Mouse (Mus musculus): ENCODE measurements at regions not wholly inside any gene's neighbourhood (a gene's known extent, or its start where the extent isn't known, plus 50 kb on each side); places are given as distances from the start of the nearest gene placed in this dataset.

DNA sequence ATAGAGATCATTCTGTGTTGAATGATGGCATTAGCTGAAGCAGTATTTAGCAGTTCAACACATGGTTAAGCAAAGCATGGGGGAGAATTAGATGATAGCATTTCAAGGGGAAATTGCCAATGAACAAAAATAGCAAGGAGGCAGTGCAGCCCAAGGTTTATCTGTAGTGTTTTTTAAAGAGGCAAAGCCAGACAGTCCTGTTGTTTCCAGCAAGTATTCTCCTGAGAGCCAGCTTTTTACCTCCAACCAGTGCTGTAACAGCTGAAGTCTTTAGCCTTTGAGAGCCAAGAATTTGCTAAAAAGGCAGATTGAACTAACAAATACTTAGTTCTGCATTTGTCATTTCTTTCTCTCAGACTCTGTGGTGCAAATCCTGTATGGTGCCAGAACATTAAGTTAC is 305.1 kb upstream of the Arx start:
- H3K4me1 ChIP-seq (replicated peaks; ENCODE audit: control insufficient read depth, insufficient read depth, low read length), result no peaks in the 10 kb centered on the region

DNA sequence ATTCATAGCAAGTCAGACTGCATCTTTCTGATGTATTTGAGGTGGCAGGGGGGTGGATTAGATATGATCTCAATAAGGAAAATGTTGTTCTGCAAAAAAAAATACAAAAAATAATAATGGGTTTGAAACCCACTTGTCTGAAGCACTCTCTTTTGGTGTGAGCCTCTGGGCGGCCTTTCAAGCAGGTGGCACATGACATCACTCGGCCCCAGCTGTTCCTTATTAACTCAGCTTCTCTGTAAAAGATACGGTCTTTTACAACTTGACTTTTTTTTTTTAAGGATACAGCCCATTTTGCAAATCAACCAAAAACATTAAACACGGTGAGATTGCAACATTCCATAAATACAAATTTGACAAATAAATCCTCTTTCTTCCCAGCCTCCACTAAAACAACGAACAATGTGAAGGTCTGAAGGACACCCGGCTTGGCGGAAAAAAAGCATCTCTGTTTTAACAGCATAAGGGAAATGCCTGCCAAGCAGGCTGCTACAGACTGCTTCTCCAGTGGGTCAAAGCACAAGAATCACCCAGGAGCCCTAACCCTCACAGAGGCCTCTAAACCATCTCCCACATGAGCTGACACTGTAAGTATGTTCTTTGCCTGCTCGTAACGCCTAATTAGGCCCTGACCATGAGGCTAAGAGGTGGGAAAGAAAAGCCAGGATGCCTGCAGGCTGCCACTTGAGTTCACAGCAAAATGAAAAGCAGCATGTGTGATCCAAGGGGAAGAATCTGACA is 283.8 kb upstream of the Arx start:
- no peaks in the 10 kb centered on the region for H3K9me3 ChIP-seq (ENCODE audit: control insufficient read depth, low read length)
- DNase-seq (ENCODE audit: low spot score) (no peak), ATAC-seq (replicated peaks; ENCODE audit: low FRiP score) (no peak)
- H3K4me1 ChIP-seq (replicated peaks; ENCODE audit: control insufficient read depth, insufficient read depth, low read length), result no peaks in the 10 kb centered on the region
- no peak overlapping the region for H3K27ac ChIP-seq (ENCODE audit: low read depth, low read length)
- no peaks in the 10 kb centered on the region for H3K36me3 ChIP-seq (ENCODE audit: control insufficient read depth, insufficient read depth, low read length)
- 59% methylated on average over 9 of the region's 9 CpGs for WGBS
- no peak overlapping the region for H3K9ac ChIP-seq (ENCODE audit: low read length)
- no peak overlapping the region for H3K4me2 ChIP-seq (ENCODE audit: low read depth, low read length, severe bottlenecking)
- no peaks in the 10 kb centered on the region for H3K27me3 ChIP-seq (ENCODE audit: control insufficient read depth, insufficient read depth, low read length)
- H3K4me3 ChIP-seq (ENCODE audit: low read depth, low read length), result no peak overlapping the region

More for the DNA sequence above, 305.1 kb upstream of the Arx start:
- DNase-seq (ENCODE audit: low spot score) (no peak), ATAC-seq (replicated peaks; ENCODE audit: low FRiP score) (no peak)
- H3K27ac ChIP-seq (ENCODE audit: low read depth, low read length), result no peak overlapping the region
- no peaks in the 10 kb centered on the region for H3K9me3 ChIP-seq (ENCODE audit: control insufficient read depth, low read length)
- no peak overlapping the region for H3K9ac ChIP-seq (ENCODE audit: low read length)
- H3K27me3 ChIP-seq (ENCODE audit: control insufficient read depth, insufficient read depth, low read length), result no peaks in the 10 kb centered on the region
- H3K36me3 ChIP-seq (ENCODE audit: control insufficient read depth, insufficient read depth, low read length), result no peaks in the 10 kb centered on the region
- no peak overlapping the region for H3K4me3 ChIP-seq (ENCODE audit: low read depth, low read length)
- H3K4me2 ChIP-seq (ENCODE audit: low read depth, low read length, severe bottlenecking), result no peak overlapping the region

DNA sequence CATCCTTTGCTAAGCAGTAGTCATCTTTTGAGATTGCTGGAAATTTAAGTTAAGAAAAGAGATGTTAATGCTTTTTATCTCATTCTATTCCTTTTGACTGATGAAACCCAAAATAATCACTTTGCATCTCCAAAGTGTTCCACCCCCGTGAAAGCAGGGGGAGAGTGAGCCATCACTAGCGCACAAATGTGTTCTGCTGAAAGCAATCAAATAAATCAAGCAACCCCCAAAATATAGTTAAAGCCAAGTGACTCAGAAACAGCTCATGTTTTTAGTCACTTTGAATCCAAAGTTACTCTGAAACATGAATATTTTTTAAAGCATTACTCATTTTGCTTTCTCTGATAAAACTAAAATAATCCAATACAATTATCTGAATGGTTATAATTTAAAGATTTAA is 279.6 kb upstream of the Arx start:
- no peak overlapping the region for H3K27ac ChIP-seq (ENCODE audit: low read depth, low read length)
- no peaks in the 10 kb centered on the region for H3K4me1 ChIP-seq (replicated peaks; ENCODE audit: control insufficient read depth, insufficient read depth, low read length)
- 83% methylated on average over 2 of the region's 2 CpGs for WGBS
- no peak overlapping the region for H3K4me2 ChIP-seq (ENCODE audit: low read depth, low read length, severe bottlenecking)
- DNase-seq (ENCODE audit: low spot score) (no peak), ATAC-seq (replicated peaks; ENCODE audit: low FRiP score) (no peak)
- no peak overlapping the region for H3K9ac ChIP-seq (ENCODE audit: low read length)
- H3K4me3 ChIP-seq (ENCODE audit: low read depth, low read length), result no peak overlapping the region
- H3K9me3 ChIP-seq (ENCODE audit: control insufficient read depth, low read length), result no peaks in the 10 kb centered on the region
- no peaks in the 10 kb centered on the region for H3K36me3 ChIP-seq (ENCODE audit: control insufficient read depth, insufficient read depth, low read length)
- H3K27me3 ChIP-seq (ENCODE audit: control insufficient read depth, insufficient read depth, low read length), result no peaks in the 10 kb centered on the region

DNA sequence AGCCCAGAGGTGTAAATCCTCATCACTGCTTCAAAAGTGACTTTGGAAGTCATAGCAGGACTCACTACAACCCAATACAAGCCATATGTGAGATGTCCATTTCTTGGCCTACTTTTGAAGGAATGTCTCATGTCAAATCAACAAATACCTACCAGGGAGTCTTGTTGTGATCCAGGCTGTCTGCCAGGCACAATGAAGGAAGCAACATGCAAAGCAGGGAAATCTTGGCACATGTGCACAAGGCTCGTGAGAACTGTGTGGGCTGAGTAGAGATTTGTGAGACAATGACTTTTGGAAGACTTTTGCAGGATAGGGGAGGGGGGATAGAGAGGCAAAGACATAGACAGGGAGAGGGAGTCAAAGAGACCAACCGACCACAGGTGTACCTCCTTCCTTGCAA is 274.7 kb upstream of the Arx start:
- Histone ChIP-seq H3K4me2 (ENCODE audit: low read depth, low read length, severe bottlenecking) (no peak overlapping the region), H3K4me3 (ENCODE audit: low read depth, low read length) (no peak overlapping the region), H3K9me3 (ENCODE audit: control insufficient read depth, low read length) (no peaks in the 10 kb centered on the region), H3K27ac (ENCODE audit: low read depth, low read length) (no peak overlapping the region), H3K9ac (ENCODE audit: low read length) (no peak overlapping the region), H3K36me3 (ENCODE audit: control insufficient read depth, insufficient read depth, low read length) (no peaks in the 10 kb centered on the region), H3K4me1 (replicated peaks; ENCODE audit: control insufficient read depth, insufficient read depth, low read length) (no peaks in the 10 kb centered on the region), H3K27me3 (ENCODE audit: control insufficient read depth, insufficient read depth, low read length) (no peaks in the 10 kb centered on the region)
- 66% methylated on average over 2 of the region's 2 CpGs for WGBS
- no peak for ATAC-seq (replicated peaks; ENCODE audit: low FRiP score)
- no peak for DNase-seq (ENCODE audit: low spot score)

DNA sequence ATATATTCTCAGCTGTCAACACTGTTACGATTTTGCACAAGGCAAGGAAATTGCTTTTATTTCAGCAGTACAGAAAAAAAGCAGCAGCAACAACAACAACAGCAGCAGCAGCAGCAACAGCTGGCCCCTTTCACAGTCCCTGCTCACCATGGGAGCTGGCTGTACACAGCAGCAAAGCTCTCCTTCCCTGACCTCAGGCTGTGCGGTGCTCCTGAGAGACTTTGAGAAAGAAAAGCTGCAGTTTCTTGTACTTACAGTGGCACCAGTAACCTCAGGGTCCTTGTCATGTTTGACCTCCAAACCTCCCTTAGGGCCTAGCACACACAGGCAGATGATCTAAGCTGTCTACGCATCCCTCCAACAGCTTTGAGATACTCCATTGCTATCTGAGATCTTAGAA is 269.9 kb upstream of the Arx start:
- ATAC-seq (replicated peaks; ENCODE audit: low FRiP score), result no peak
- H3K27me3 ChIP-seq (ENCODE audit: control insufficient read depth, insufficient read depth, low read length), result no peaks in the 10 kb centered on the region
- H3K27ac ChIP-seq (ENCODE audit: low read depth, low read length), result no peak overlapping the region
- H3K9ac ChIP-seq (ENCODE audit: low read length), result no peak overlapping the region
- DNase-seq (ENCODE audit: low spot score), result no peak
- H3K36me3 ChIP-seq (ENCODE audit: control insufficient read depth, insufficient read depth, low read length), result no peaks in the 10 kb centered on the region
- H3K9me3 ChIP-seq (ENCODE audit: control insufficient read depth, low read length), result no peaks in the 10 kb centered on the region
- H3K4me2 ChIP-seq (ENCODE audit: low read depth, low read length, severe bottlenecking), result no peak overlapping the region
- H3K4me3 ChIP-seq (ENCODE audit: low read depth, low read length), result no peak overlapping the region
- H3K4me1 ChIP-seq (replicated peaks; ENCODE audit: control insufficient read depth, insufficient read depth, low read length), result no peaks in the 10 kb centered on the region
- WGBS, result 66% methylated on average over 3 of the region's 3 CpGs

DNA sequence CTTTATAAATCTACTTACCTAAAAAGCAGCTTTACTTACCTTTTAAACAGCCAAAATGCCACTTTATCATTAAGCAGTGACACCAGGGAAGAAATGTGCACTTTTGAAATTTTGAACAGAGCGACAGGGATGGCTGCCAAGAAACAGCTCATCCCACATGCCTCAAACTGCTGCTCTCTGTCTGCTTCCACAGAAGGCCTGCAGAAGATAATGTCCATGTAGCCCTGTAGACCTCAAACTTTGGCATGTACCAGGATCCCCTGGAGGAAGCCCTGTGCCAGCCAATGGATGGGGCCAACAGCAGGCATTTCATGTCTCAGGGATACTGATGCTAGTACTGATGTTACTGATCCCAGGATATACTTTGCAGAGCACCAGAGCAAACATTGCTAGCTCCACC is 245.1 kb upstream of the Arx start:
- 82% methylated on average over 1 of the region's 1 CpGs for WGBS
- DNase-seq (ENCODE audit: low spot score), result no peak
- no peaks in the 10 kb centered on the region for H3K9me3 ChIP-seq (ENCODE audit: control insufficient read depth, low read length)
- no peak overlapping the region for H3K4me2 ChIP-seq (ENCODE audit: low read depth, low read length, severe bottlenecking)
- H3K9ac ChIP-seq (ENCODE audit: low read length), result no peak overlapping the region
- no peak for ATAC-seq (replicated peaks; ENCODE audit: low FRiP score)
- H3K27me3 ChIP-seq (ENCODE audit: control insufficient read depth, insufficient read depth, low read length), result no peaks in the 10 kb centered on the region
- H3K36me3 ChIP-seq (ENCODE audit: control insufficient read depth, insufficient read depth, low read length), result no peaks in the 10 kb centered on the region
- H3K4me3 ChIP-seq (ENCODE audit: low read depth, low read length), result no peak overlapping the region
- H3K4me1 ChIP-seq (replicated peaks; ENCODE audit: control insufficient read depth, insufficient read depth, low read length), result no peaks in the 10 kb centered on the region
- no peak overlapping the region for H3K27ac ChIP-seq (ENCODE audit: low read depth, low read length)

DNA sequence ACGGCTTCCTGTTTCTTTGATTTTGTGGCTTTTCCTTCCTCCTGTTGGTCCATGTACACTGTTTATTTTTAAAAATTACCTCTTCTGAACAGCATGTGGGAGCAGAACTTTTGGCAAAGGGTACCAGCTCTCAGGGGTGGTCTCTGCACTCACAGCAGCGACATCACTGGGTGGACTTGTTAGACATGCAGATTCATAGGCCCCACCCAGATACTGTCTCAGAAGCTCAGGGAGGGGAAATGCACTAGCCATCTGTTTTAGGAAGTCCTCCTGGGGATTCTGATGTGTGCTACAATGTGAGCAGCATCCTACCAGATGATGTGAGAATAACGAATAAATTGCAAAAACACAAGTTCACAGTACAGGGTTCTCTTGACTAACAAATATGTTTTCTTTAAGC is 243.5 kb upstream of the Arx start:
- Histone ChIP-seq H3K4me1 (replicated peaks; ENCODE audit: control insufficient read depth, insufficient read depth, low read length) (no peaks in the 10 kb centered on the region), H3K4me2 (ENCODE audit: low read depth, low read length, severe bottlenecking) (no peak overlapping the region), H3K9ac (ENCODE audit: low read length) (no peak overlapping the region), H3K36me3 (ENCODE audit: control insufficient read depth, insufficient read depth, low read length) (no peaks in the 10 kb centered on the region), H3K4me3 (ENCODE audit: low read depth, low read length) (no peak overlapping the region), H3K27ac (ENCODE audit: low read depth, low read length) (no peak overlapping the region), H3K9me3 (ENCODE audit: control insufficient read depth, low read length) (no peaks in the 10 kb centered on the region), H3K27me3 (ENCODE audit: control insufficient read depth, insufficient read depth, low read length) (no peaks in the 10 kb centered on the region)
- no peak for ATAC-seq (replicated peaks; ENCODE audit: low FRiP score)
- DNase-seq (ENCODE audit: low spot score), result no peak
- WGBS, result 62% methylated on average over 3 of the region's 3 CpGs

DNA sequence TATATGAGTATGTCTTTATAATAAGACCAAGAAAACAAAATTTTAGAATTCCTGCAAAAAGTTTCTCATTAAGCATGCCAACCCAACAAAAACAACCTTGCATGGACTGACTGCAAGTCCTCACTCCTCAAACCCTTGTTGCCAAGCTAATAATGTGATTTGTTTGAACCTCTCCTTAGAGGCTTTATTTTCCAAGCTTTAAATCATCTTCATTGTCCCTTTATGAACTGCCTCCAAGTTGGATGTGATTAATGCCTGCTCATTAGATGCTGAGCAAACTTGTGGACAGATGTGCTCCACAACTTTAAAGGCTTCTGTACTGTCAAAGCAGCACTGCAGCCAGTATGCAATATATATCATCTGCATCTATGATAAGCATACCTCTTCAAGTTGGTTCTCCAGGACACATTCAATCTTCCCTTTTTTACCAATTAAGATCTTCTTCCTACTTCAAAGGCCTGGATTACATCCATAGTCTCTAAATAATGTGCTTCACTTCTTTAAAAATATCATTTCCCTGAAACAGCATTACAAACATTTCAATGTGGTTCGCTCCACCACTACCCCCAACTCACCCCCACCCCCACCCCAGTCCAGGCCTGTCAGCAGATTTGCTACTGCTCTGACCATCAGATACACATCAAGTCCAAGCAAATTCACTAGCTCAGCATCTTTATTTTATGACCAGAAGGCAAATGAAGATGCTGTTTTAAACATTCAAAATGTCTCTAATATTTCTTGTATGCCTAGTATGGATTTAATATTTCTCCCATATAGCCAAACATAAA is 237.1 kb upstream of the Arx start:
- Histone ChIP-seq H3K36me3 (ENCODE audit: control insufficient read depth, insufficient read depth, low read length) (no peaks in the 10 kb centered on the region), H3K4me1 (replicated peaks; ENCODE audit: control insufficient read depth, insufficient read depth, low read length) (no peaks in the 10 kb centered on the region), H3K4me3 (ENCODE audit: low read depth, low read length) (no peak overlapping the region), H3K9me3 (ENCODE audit: control insufficient read depth, low read length) (no peaks in the 10 kb centered on the region), H3K9ac (ENCODE audit: low read length) (no peak overlapping the region), H3K4me2 (ENCODE audit: low read depth, low read length, severe bottlenecking) (no peak overlapping the region), H3K27ac (ENCODE audit: low read depth, low read length) (no peak overlapping the region), H3K27me3 (ENCODE audit: control insufficient read depth, insufficient read depth, low read length) (no peaks in the 10 kb centered on the region)
- 88% methylated on average over 1 of the region's 1 CpGs for WGBS
- DNase-seq (ENCODE audit: low spot score) (no peak), ATAC-seq (replicated peaks; ENCODE audit: low FRiP score) (no peak)

DNA sequence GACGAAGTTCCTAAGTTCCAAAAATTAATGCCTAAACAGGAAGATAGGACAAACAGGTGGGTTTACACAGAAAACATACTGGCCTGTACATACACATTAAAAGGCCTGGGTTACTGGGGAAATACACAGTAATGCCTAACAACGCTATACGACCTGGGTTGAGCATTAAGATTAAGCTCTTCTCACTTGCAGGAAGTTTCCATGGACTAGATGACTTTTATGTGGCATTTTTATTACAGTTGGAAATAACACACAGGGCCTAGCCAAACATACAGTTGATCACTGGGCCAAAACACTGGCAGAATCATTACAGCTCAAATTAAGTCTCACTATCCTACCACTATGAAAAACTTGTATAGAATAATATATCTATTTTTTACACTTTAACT is 236.5 kb upstream of the Arx start:
- Histone ChIP-seq H3K4me1 (replicated peaks; ENCODE audit: control insufficient read depth, insufficient read depth, low read length) (no peaks in the 10 kb centered on the region), H3K9me3 (ENCODE audit: control insufficient read depth, low read length) (no peaks in the 10 kb centered on the region), H3K4me2 (ENCODE audit: low read depth, low read length, severe bottlenecking) (no peak overlapping the region), H3K27me3 (ENCODE audit: control insufficient read depth, insufficient read depth, low read length) (no peaks in the 10 kb centered on the region), H3K4me3 (ENCODE audit: low read depth, low read length) (no peak overlapping the region), H3K27ac (ENCODE audit: low read depth, low read length) (no peak overlapping the region), H3K36me3 (ENCODE audit: control insufficient read depth, insufficient read depth, low read length) (no peaks in the 10 kb centered on the region), H3K9ac (ENCODE audit: low read length) (no peak overlapping the region)
- DNase-seq (ENCODE audit: low spot score), result no peak
- 83% methylated on average over 3 of the region's 3 CpGs for WGBS
- ATAC-seq (replicated peaks; ENCODE audit: low FRiP score), result no peak
